Mouse (Mus musculus): ENCODE measurements around the gene Ikzf2. TPM values are rescaled to one million over a fixed set of nuclear protein-coding genes. Genes with fewer than 3 reads are reported as not detected.

Ikzf2 gene
- polyA plus RNA-seq, 1 experiment from 2014 or later: 0.39 TPM

DNA sequence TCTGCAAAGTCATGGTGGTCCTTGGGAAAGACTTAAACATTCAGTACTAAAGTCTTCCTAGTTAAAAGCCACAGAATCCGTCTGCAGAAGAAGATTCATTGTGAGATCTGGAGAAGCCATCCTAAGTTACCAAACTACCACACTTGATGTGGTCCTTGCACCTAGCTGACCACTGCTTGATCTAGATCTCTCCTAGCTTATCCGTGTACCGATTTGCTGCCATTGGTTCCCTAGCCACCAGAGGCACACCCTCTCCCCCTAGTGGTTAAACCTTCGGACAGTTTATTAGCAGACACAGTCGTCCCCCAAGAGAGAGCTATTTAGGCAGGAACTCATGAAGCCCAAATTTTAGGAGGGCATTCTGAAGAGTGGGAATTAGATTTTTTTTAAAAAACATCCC is 1.9 kb upstream of the Ikzf2 start:
- Histone ChIP-seq H3K4me2 (ENCODE audit: low read depth, low read length) (peak overlapping the region; percentile 43), H3K27ac (ENCODE audit: low read length) (no peak overlapping the region), H3K36me3 (ENCODE audit: control insufficient read depth, insufficient read depth) (no peaks in the 10 kb centered on the region), H3K9ac (ENCODE audit: low read depth, low read length) (no peak overlapping the region), H3K27me3 (ENCODE audit: control insufficient read depth, insufficient read depth, low read depth, low read length) (peaks cover 5% of the 10 kb centered on the region), H3K4me1 (ENCODE audit: control insufficient read depth, low read depth, low read length) (peaks cover 3% of the 10 kb centered on the region), H3K9me3 (replicated peaks; ENCODE audit: control insufficient read depth, low read length) (no peaks in the 10 kb centered on the region), H3K4me3 (ENCODE audit: low read depth, low read length) (no peak overlapping the region)
- under 1% methylated on average over 5 of the region's 5 CpGs for WGBS (ENCODE audit: insufficient replicate concordance)
- ATAC-seq (ENCODE audit: low read depth): no peak

GRCm38 (mm10) chr1:69688118-69688517 is 1.1 kb upstream of the Ikzf2 start:
- Histone ChIP-seq H3K4me1 (ENCODE audit: control insufficient read depth, low read depth, low read length) (peaks cover 3% of the 10 kb centered on the region), H3K27ac (ENCODE audit: low read length) (no peak overlapping the region), H3K4me2 (ENCODE audit: low read depth, low read length) (peak overlapping the region; percentile 88), H3K36me3 (ENCODE audit: control insufficient read depth, insufficient read depth) (no peaks in the 10 kb centered on the region), H3K9me3 (replicated peaks; ENCODE audit: control insufficient read depth, low read length) (no peaks in the 10 kb centered on the region), H3K9ac (ENCODE audit: low read depth, low read length) (no peak overlapping the region), H3K4me3 (ENCODE audit: low read depth, low read length) (peak overlapping the region; percentile 80), H3K27me3 (ENCODE audit: control insufficient read depth, insufficient read depth, low read depth, low read length) (peaks cover 5% of the 10 kb centered on the region)
- no peak for ATAC-seq (ENCODE audit: low read depth)
- WGBS (ENCODE audit: insufficient replicate concordance): 7% methylated on average over 4 of the region's 4 CpGs

- ATAC-seq (ENCODE audit: low read depth): no peak
- Histone ChIP-seq H3K4me3 (ENCODE audit: low read depth, low read length) (peak overlapping the region; percentile 80), H3K9ac (ENCODE audit: low read depth, low read length) (peak overlapping the region; percentile 66; the same call in 1 of the 2 replicates), H3K27me3 (ENCODE audit: control insufficient read depth, insufficient read depth, low read depth, low read length) (peaks cover 5% of the 10 kb centered on the region), H3K27ac (ENCODE audit: low read length) (peak overlapping the region; percentile 33; the same call in 1 of the 2 replicates), H3K4me1 (ENCODE audit: control insufficient read depth, low read depth, low read length) (peaks cover 3% of the 10 kb centered on the region), H3K36me3 (ENCODE audit: control insufficient read depth, insufficient read depth) (no peaks in the 10 kb centered on the region), H3K4me2 (ENCODE audit: low read depth, low read length) (peak overlapping the region; percentile 88), H3K9me3 (replicated peaks; ENCODE audit: control insufficient read depth, low read length) (no peaks in the 10 kb centered on the region)
- WGBS (ENCODE audit: insufficient replicate concordance): under 1% methylated on average over 6 of the region's 6 CpGs
These were observed 337 bp downstream of the Ikzf2 start for GRCm38 (mm10) chr1:69686741-69687075.

- peak overlapping the region; percentile 88 for H3K4me2 ChIP-seq (ENCODE audit: low read depth, low read length)
- H3K9me3 ChIP-seq (replicated peaks; ENCODE audit: control insufficient read depth, low read length): no peaks in the 10 kb centered on the region
- H3K4me1 ChIP-seq (ENCODE audit: control insufficient read depth, low read depth, low read length): peaks cover 3% of the 10 kb centered on the region
- H3K27me3 ChIP-seq (ENCODE audit: control insufficient read depth, insufficient read depth, low read depth, low read length): peaks cover 5% of the 10 kb centered on the region
- H3K27ac ChIP-seq (ENCODE audit: low read length): no peak overlapping the region
- H3K4me3 ChIP-seq (ENCODE audit: low read depth, low read length): peak overlapping the region; percentile 55
- peak overlapping the region; percentile 37; the same call in 1 of the 2 replicates for H3K9ac ChIP-seq (ENCODE audit: low read depth, low read length)
- no peak for ATAC-seq (ENCODE audit: low read depth)
- WGBS (ENCODE audit: insufficient replicate concordance): under 1% methylated on average over 12 of the region's 15 CpGs
- H3K36me3 ChIP-seq (ENCODE audit: control insufficient read depth, insufficient read depth): no peaks in the 10 kb centered on the region
These were observed 1.1 kb downstream of the Ikzf2 start for GRCm38 (mm10) chr1:69685890-69686490.

GRCm38 (mm10) chr1:69685049-69685889 is 1.8 kb downstream of the Ikzf2 start:
- H3K27me3 ChIP-seq (ENCODE audit: control insufficient read depth, insufficient read depth, low read depth, low read length): peaks cover 5% of the 10 kb centered on the region
- H3K9ac ChIP-seq (ENCODE audit: low read depth, low read length): peak overlapping the region; percentile 37; the same call in 1 of the 2 replicates
- no peaks in the 10 kb centered on the region for H3K36me3 ChIP-seq (ENCODE audit: control insufficient read depth, insufficient read depth)
- peak overlapping the region; percentile 88 for H3K4me2 ChIP-seq (ENCODE audit: low read depth, low read length)
- H3K4me3 ChIP-seq (ENCODE audit: low read depth, low read length): peak overlapping the region; percentile 55
- no peak overlapping the region for H3K27ac ChIP-seq (ENCODE audit: low read length)
- peaks cover 3% of the 10 kb centered on the region for H3K4me1 ChIP-seq (ENCODE audit: control insufficient read depth, low read depth, low read length)
- WGBS (ENCODE audit: insufficient replicate concordance): under 1% methylated on average over 11 of the region's 11 CpGs
- H3K9me3 ChIP-seq (replicated peaks; ENCODE audit: control insufficient read depth, low read length): no peaks in the 10 kb centered on the region
- no peak for ATAC-seq (ENCODE audit: low read depth)

DNA sequence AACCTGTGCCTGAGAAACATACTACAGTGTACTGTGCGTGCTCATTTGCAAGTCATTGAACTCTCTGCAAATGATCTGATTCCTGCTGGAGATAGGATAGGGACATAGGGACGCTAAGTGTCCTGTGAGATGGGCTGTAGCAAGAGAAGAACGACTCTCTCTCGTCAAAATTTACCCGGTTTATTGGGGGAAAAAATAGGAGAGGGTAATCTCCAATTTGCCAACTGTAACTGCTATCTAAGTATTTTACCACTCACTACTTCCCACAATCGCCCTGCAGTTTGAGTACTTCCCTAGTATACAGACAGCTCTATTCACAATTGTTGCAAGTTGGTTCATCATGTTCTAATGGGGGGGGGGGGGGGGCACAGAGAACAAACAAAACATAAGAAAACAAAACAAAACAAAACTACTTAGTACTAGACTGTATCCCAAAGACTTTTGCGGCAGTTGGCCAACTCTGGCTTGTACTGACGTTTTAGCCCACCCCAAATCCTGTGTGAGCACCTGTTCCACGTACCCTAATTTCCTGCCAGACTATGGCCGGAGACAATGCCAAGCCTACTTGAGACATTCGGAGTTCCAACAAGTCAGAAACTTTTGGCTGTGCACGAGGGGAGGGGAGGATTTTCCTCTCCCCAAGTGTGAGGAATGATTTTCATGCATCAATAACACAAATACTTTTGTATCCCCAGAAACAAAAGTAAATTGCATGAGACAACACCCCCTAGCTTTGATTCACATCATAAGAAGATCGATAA is 2.6 kb downstream of the Ikzf2 start:
- no peak for ATAC-seq (ENCODE audit: low read depth)
- no peaks in the 10 kb centered on the region for H3K9me3 ChIP-seq (replicated peaks; ENCODE audit: control insufficient read depth, low read length)
- WGBS (ENCODE audit: insufficient replicate concordance): 8% methylated on average over 13 of the region's 13 CpGs
- H3K4me1 ChIP-seq (ENCODE audit: control insufficient read depth, low read depth, low read length): peaks cover 3% of the 10 kb centered on the region
- peaks cover 5% of the 10 kb centered on the region for H3K27me3 ChIP-seq (ENCODE audit: control insufficient read depth, insufficient read depth, low read depth, low read length)
- H3K4me2 ChIP-seq (ENCODE audit: low read depth, low read length): peak overlapping the region; percentile 88
- H3K9ac ChIP-seq (ENCODE audit: low read depth, low read length): no peak overlapping the region
- H3K4me3 ChIP-seq (ENCODE audit: low read depth, low read length): peak overlapping the region; percentile 25; the same call in 1 of the 2 replicates
- no peak overlapping the region for H3K27ac ChIP-seq (ENCODE audit: low read length)
- no peaks in the 10 kb centered on the region for H3K36me3 ChIP-seq (ENCODE audit: control insufficient read depth, insufficient read depth)

DNA sequence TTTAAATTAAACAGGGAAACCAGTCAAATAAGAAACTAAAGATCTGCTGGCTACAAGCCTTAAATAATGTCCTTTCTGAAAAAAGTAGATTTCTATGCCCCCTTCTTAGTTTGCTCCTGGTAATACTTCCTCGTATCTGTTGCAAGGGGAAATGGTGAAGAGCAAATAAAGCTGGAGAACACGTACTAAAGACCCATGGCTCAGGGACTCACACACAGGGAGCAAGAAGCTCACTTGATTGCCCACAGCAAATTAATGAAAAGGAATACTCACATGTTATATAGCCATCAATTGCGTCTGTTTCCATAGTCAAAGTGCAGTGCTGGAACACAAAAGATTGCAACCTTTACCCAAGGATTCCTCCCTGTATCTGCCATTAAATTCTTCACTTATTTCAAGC is 3.2 kb downstream of the Ikzf2 start:
- Histone ChIP-seq H3K27ac (ENCODE audit: low read length) (no peak overlapping the region), H3K4me2 (ENCODE audit: low read depth, low read length) (peak overlapping the region; percentile 31), H3K9me3 (replicated peaks; ENCODE audit: control insufficient read depth, low read length) (no peaks in the 10 kb centered on the region), H3K36me3 (ENCODE audit: control insufficient read depth, insufficient read depth) (no peaks in the 10 kb centered on the region), H3K4me1 (ENCODE audit: control insufficient read depth, low read depth, low read length) (peaks cover 3% of the 10 kb centered on the region), H3K9ac (ENCODE audit: low read depth, low read length) (no peak overlapping the region), H3K27me3 (ENCODE audit: control insufficient read depth, insufficient read depth, low read depth, low read length) (peaks cover 5% of the 10 kb centered on the region), H3K4me3 (ENCODE audit: low read depth, low read length) (no peak overlapping the region)
- ATAC-seq (ENCODE audit: low read depth): no peak
- WGBS (ENCODE audit: insufficient replicate concordance): 22% methylated on average over 3 of the region's 3 CpGs

DNA sequence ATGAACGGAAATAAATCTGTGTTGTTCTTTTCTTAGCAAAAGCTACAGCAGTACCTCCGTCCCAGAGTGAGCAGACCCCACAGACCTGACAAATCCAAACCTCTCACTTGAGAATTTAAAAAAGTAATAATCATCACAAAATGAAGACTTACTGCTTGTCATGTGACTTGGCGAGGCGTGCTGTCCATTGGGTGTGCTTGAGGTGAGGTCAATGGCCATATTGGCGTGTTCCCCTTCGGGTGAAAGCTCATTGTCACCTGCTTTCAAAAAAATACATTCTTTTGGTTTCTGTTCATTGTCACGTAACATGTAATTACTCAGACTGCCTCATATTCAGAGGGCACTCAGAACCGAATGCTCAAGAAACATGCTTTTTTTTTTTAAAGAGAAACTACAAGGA is 4.0 kb downstream of the Ikzf2 start:
- Histone ChIP-seq H3K27me3 (ENCODE audit: control insufficient read depth, insufficient read depth, low read depth, low read length) (peaks cover 5% of the 10 kb centered on the region), H3K36me3 (ENCODE audit: control insufficient read depth, insufficient read depth) (no peaks in the 10 kb centered on the region), H3K9me3 (replicated peaks; ENCODE audit: control insufficient read depth, low read length) (no peaks in the 10 kb centered on the region), H3K4me2 (ENCODE audit: low read depth, low read length) (0 out of 2 replicates have a peak overlapping the region, but pooled peaks have one; percentile 17), H3K4me1 (ENCODE audit: control insufficient read depth, low read depth, low read length) (no peaks in the 10 kb centered on the region; the same call in none of the 2 replicates), H3K9ac (ENCODE audit: low read depth, low read length) (no peak overlapping the region), H3K27ac (ENCODE audit: low read length) (no peak overlapping the region), H3K4me3 (ENCODE audit: low read depth, low read length) (no peak overlapping the region)
- 27% methylated on average over 8 of the region's 8 CpGs for WGBS (ENCODE audit: insufficient replicate concordance)
- ATAC-seq (ENCODE audit: low read depth): no peak
